Comparison of ENCODE assay signal across 9 mouse cellular contexts in genomic region chr6:35002261-35002669, GRCm38 (mm10). TPM values are rescaled to one million over a fixed set of nuclear protein-coding genes. Genes with fewer than 3 reads are reported as not detected.
A peak's percentile ranks its signal among the peaks of the same experiment; 100 is the strongest.
DNase-seq lines count a peak whose midpoint lies in the region; ATAC-seq lines count a peak whose summit lies in the region.
"Had no signal": no experiment of that assay in that cellular context is flagged by ENCODE, and none has a peak within 500 bp of the region (broad histone marks: within the 10 kb centered on the region; RNA-seq: fewer than 3 reads in every experiment).

No protein-coding gene starts in this region.

- no peaks in the 10 kb centered on the region for H3K27me3 ChIP-seq in hindbrain, embryonic 14.5 days (ENCODE audit: control insufficient read depth, insufficient read depth, low read length)
- H3K27me3 ChIP-seq in hindbrain, embryonic 13.5 days, result no peaks in the 10 kb centered on the region
- H3K27me3 ChIP-seq: neural tube, embryonic 13.5 days had no signal

- no peak overlapping the region for H3K9ac ChIP-seq in hindbrain, embryonic 14.5 days
- no peak overlapping the region for H3K9ac ChIP-seq in hindbrain, embryonic 13.5 days
- H3K9ac ChIP-seq: neural tube, embryonic 13.5 days had no signal

- 76% methylated on average over 18 of the region's 18 CpGs for WGBS in hindbrain, embryonic 14.5 days
- 83% methylated on average over 18 of the region's 18 CpGs for WGBS in hindbrain, embryonic 13.5 days

- H3K9me3 ChIP-seq in hindbrain, embryonic 14.5 days (ENCODE audit: control insufficient read depth, low read length), result no peaks in the 10 kb centered on the region
- no peaks in the 10 kb centered on the region for H3K9me3 ChIP-seq in hindbrain, embryonic 13.5 days
- H3K9me3 ChIP-seq: neural tube, embryonic 13.5 days had no signal

- no peaks in the 10 kb centered on the region for H3K4me1 ChIP-seq in hindbrain, embryonic 14.5 days (replicated peaks; ENCODE audit: control insufficient read depth, insufficient read depth, low read length)
- H3K4me1 ChIP-seq in hindbrain, embryonic 13.5 days (replicated peaks), result 0 out of 2 replicates have a peak, but pooled peaks cover 3% of the 10 kb centered on the region
- H3K4me1 ChIP-seq: neural tube, embryonic 13.5 days had no signal

- ATAC-seq in hindbrain, embryonic 14.5 days (ENCODE audit: low FRiP score), result no peak
- ATAC-seq in hindbrain, embryonic 13.5 days (ENCODE audit: low FRiP score), result no peak

- 0 out of 2 replicates have a peak overlapping the region, but pooled peaks have one; percentile 38 for H3K27ac ChIP-seq in hindbrain, embryonic 14.5 days
- no peak overlapping the region for H3K27ac ChIP-seq in hindbrain, embryonic 13.5 days
- H3K27ac ChIP-seq: neural tube, embryonic 13.5 days had no signal

- no peaks in the 10 kb centered on the region for H3K36me3 ChIP-seq in hindbrain, embryonic 14.5 days (replicated peaks; ENCODE audit: control insufficient read depth, insufficient read depth)
- no peaks in the 10 kb centered on the region for H3K36me3 ChIP-seq in hindbrain, embryonic 13.5 days
- H3K36me3 ChIP-seq: neural tube, embryonic 13.5 days had no signal

- intact Hi-C loops in heart, postnatal 36 days (cut with DNase I), result loop anchor here (5.0 kb wide), 1 partner anchor 170 kb away; no protein-coding TSS in a partner anchor

- no peak overlapping the region for H3K4me3 ChIP-seq in hindbrain, embryonic 14.5 days (replicated peaks; ENCODE audit: low read length)
- H3K4me3 ChIP-seq in hindbrain, embryonic 13.5 days, result no peak overlapping the region
- H3K4me3 ChIP-seq: neural tube, embryonic 13.5 days had no signal

- peak; percentile 73 for DNase-seq in hindbrain, embryonic 14.5 days (ENCODE audit: low spot score)
- DNase-seq in cerebellum, adult 9-11 months, result peak; percentile 47
- peak; percentile 37 to 45 for DNase-seq in heart, postnatal 36 days
- peak; percentile 23 to 48 for DNase-seq in lung, postnatal 4 days
- no peak for DNase-seq in spleen, postnatal 10 days (ENCODE audit: low spot score in 2 of 2)
- no peak for DNase-seq in retina, postnatal 1 day
- no peak for DNase-seq in urinary bladder, postnatal 25 days (ENCODE audit: low spot score)

- no peak overlapping the region for H3K4me2 ChIP-seq in hindbrain, embryonic 14.5 days (replicated peaks)
- H3K4me2 ChIP-seq in hindbrain, embryonic 13.5 days, result no peak overlapping the region
- H3K4me2 ChIP-seq: neural tube, embryonic 13.5 days had no signal

RNA-seq across cellular contexts. Expression of gene Slc23a4, which starts 14.1 kb away (rescaled TPM):
- polyA plus RNA-seq in hindbrain, embryonic 14.5 days (2014; fragmentation: Nextera tagmentation; extraction: Ambion mirVana), result 0.48 and 0.78 TPM in 2 replicates
- polyA plus RNA-seq in hindbrain, embryonic 13.5 days (2015; fragmentation: Nextera tagmentation; extraction: Ambion mirVana), result 0.56 and 0.57 TPM in 2 replicates
- total RNA-seq in heart, postnatal 36 days (2021), result 1 to 10 TPM in 1 of 2 experiments, under 1 TPM in 1; 0.27 to 1.2 TPM

Comparison
In these comparisons a context has a peak if more than half of its experiments do, and no peak if none do; other contexts are left out.
1. DNase-seq: peak in hindbrain, embryonic 14.5 days (single experiment), cerebellum, adult 9-11 months (single experiment), heart, postnatal 36 days (2 of 2) and lung, postnatal 4 days (2 of 2); none in spleen, postnatal 10 days (0 of 2), retina, postnatal 1 day (single experiment) and urinary bladder, postnatal 25 days (single experiment).